Mouse (Mus musculus): ENCODE measurements at regions not wholly inside any gene's neighbourhood (a gene's known extent, or its start where the extent isn't known, plus 50 kb on each side); places are given as distances from the start of the nearest gene placed in this dataset.

DNA sequence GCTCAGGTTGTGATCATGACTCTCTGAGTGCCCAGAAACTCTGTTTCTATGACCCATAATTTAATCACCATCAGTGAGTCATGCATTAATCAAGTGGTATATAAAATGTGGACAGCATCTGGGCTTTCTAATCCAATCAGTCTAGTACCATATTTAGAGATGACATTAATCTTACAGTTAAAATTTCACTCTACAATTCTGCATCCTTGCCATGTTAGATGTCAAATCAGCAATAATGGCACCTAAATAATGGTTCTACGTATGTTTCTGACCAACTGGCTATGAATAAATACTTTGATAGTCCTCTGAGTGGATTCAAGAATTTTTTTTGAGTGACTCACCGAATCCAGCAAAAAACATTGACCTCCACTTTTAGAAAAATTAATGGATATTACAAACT is 383.0 kb upstream of the Gm12666 start:
- no peak for DNase-seq

GRCm38 (mm10) chr4:92565357-92565756 is 373.8 kb upstream of the Gm12666 start:
- DNase-seq, result peak; percentile 11

DNA sequence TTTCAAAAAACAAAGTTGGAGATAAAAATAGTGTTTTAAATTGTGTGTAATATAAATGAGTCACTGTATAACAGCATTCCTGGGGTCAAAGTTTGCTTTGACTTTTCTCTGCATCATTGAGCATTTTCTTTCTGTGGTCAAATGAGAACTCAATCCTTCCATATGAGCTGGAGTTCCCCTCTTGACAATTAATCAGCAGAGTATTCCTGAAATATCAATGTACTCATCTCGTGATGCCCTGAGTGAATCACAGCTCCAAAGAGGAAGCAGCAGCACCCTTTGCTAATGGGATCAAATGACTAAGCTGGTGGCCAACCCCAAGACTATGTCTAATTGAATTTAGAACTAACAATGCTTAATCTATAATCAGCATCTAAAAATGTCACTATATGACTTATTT is 363.6 kb upstream of the Gm12666 start:
- no peak for DNase-seq

DNA sequence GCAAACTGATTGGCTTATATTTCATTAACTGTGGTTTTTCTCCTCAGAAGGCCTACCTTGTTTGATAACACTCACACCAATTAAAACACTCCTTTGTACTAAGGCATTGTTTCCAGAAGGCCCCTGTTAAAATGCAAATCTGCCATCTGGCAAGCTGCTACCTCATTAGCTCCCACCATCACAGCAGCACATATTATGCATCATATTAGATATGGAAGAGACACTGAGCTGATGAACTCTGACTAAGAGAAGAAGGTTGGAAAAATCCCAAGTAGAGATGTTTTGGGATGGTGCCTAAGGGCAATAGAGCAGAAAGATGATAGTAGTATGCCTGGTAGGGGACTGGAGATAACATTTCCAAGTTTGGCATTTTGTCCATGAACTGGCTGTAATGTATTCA is 350.5 kb upstream of the Gm12666 start:
- DNase-seq, result no peak

DNA sequence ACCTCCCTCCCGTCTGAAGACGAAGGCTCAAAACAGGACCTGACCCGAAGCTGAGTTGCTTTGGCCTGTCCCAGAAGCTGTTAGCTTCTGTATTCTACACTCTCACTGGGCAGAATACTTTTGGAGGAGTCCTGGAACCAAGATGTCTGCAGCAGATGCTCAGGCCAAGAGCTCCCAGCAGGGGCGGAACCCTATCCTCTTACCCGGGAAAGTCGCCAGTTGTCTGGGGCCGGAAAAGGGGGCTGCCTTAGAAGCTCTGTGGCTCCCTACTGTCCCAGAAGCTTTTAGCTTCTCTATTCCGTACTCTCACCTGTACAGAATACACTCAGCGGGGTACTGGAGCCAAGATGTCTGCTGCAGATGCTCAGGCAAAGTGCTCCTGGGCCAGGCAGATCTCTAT is 346.7 kb upstream of the Gm12666 start:
- DNase-seq, result no peak

DNA sequence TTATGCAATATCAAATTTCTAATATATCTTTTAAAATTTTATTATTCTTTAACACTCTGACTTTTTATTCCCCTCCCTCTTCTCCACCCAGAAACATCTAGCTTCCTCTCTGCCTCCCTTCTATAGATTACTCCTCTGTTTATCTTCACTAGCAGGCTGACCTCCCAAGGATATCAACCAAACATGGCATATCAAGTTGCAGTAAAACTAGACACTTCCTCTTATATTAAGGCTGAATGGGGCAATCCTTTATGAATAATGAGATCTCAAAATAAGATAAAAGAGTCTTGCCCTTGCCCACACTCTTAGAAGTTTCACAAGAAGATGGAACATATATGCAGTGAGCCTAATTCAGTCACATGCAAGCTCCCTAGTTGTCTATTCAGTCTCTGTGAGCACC is 310.5 kb upstream of the Gm12666 start:
- DNase-seq, result no peak

DNA sequence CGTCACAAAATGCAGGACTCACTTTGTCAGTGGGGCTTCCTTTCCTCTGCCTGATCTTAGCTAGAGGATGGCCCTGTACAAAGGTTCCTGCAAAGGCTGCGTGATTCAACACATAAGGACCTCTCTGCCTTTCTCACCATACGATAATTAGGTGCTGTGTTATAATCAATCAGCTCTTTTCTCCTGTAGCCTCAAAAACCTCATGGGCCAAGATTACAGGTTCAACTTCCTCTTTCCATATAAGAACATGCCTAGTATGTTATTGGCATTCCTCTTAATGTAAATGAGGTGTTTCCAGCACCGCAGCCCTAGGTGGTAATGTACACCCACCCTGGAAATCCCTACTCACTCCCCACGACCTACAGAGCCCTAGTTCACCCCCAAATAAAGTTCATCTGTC is 308.6 kb upstream of the Gm12666 start:
- no peak for DNase-seq

DNA sequence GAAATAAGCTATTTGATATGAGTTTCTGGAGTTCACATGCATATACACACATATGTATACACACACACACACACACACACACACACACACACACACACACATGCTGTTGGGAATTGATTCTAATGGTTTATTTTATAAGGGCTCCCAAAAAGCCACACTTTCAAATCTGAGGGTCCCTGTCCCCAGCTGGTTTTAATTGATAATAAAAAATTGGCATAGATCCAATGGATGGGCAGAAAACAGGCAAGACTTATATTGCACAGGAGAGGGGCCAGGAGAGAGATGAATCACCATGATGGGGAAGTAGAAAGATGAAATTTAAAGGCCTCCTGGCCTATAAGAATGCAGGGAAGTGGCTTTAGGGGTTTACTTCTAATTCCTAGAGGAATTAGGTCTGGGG is 295.1 kb upstream of the Gm12666 start:
- DNase-seq, result no peak

DNA sequence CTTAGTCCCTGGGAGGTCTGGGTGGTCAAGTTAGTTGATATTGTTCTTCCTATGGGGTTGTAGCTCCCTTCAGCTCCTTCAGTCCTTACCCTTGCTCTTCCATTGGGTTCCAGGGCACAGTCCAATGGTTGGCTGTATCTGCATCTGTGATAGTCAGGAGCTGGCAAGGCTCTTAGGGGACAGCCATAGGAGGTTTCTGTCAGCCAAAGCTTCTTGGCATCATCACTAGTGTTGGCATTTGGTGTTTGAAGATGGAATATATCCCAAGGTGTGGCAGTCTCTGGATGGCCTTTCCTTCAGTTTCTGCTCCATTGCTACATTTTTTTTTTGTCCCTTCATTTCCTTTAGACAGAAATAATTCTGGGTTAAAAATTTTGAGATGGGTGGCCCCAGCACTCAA is 266.6 kb upstream of the Gm12666 start:
- no peak for DNase-seq

Data from embryo, embryonic 11 days (tissue).